Mouse (Mus musculus): ENCODE measurements around the gene Fgfr2. TPM values are rescaled to one million over a fixed set of nuclear protein-coding genes. Genes with fewer than 3 reads are reported as not detected.
A peak's percentile ranks its signal among the peaks of the same experiment; 100 is the strongest.

Fgfr2 gene
- polyA plus RNA-seq, 1 experiment from 2014 or later, result 121 TPM

GRCm38 (mm10) chr7:133037217-133037616, 85.9 kb downstream of the Fgfr2 start:
- Histone ChIP-seq H3K4me3 (no peak overlapping the region), H3K27me3 (no peaks in the 10 kb centered on the region), H3K4me2 (replicated peaks) (peak overlapping the region; percentile 2; the same call in 1 of the 2 replicates), H3K27ac (peak overlapping the region; percentile 63; the same call in 1 of the 2 replicates), H3K36me3 (no peaks in the 10 kb centered on the region), H3K9ac (no peak overlapping the region), H3K9me3 (no peaks in the 10 kb centered on the region), H3K4me1 (peaks cover 85% of the 10 kb centered on the region)
- no peak for ATAC-seq (ENCODE audit: insufficient number of reproducible peaks, insufficient read depth, low FRiP score, low TSS enrichment)
- whole genome bisulfite sequencing, result 17% methylated on average over 5 of the region's 5 CpGs

- Histone ChIP-seq H3K27ac (no peak overlapping the region), H3K9me3 (no peaks in the 10 kb centered on the region), H3K9ac (no peak overlapping the region), H3K27me3 (no peaks in the 10 kb centered on the region), H3K4me2 (replicated peaks) (no peak overlapping the region), H3K4me1 (peaks cover 71% of the 10 kb centered on the region), H3K4me3 (no peak overlapping the region), H3K36me3 (no peaks in the 10 kb centered on the region)
- no peak for ATAC-seq (ENCODE audit: insufficient number of reproducible peaks, insufficient read depth, low FRiP score, low TSS enrichment)
Observed at GRCm38 (mm10) chr7:133035901-133036300, 87.2 kb downstream of the Fgfr2 start.

- ATAC-seq (ENCODE audit: insufficient number of reproducible peaks, insufficient read depth, low FRiP score, low TSS enrichment), result peak; percentile 43; the same call in 1 of the 2 replicates
Observed at GRCm38 (mm10) chr7:133032589-133033203, 90.5 kb downstream of the Fgfr2 start.

GRCm38 (mm10) chr7:133029496-133030047, 93.6 kb downstream of the Fgfr2 start:
- H3K36me3 ChIP-seq, result no peaks in the 10 kb centered on the region
- no peaks in the 10 kb centered on the region for H3K27me3 ChIP-seq
- no peak overlapping the region for H3K4me3 ChIP-seq
- no peak overlapping the region for H3K27ac ChIP-seq
- 73% methylated on average over 8 of the region's 8 CpGs for WGBS
- no peaks in the 10 kb centered on the region for H3K9me3 ChIP-seq
- no peak overlapping the region for H3K4me2 ChIP-seq (replicated peaks)
- no peak for ATAC-seq (ENCODE audit: insufficient number of reproducible peaks, insufficient read depth, low FRiP score, low TSS enrichment)
- H3K9ac ChIP-seq, result no peak overlapping the region
- H3K4me1 ChIP-seq, result peaks cover 46% of the 10 kb centered on the region

More at GRCm38 (mm10) chr7:133032589-133033203, 90.5 kb downstream of the Fgfr2 start:
- Histone ChIP-seq H3K27ac (peak overlapping the region; percentile 57; the same call in 1 of the 2 replicates), H3K27me3 (no peaks in the 10 kb centered on the region), H3K4me1 (peaks cover 50% of the 10 kb centered on the region), H3K9ac (no peak overlapping the region), H3K9me3 (no peaks in the 10 kb centered on the region), H3K4me2 (replicated peaks) (no peak overlapping the region), H3K36me3 (no peaks in the 10 kb centered on the region), H3K4me3 (no peak overlapping the region)
- 44% methylated on average over 9 of the region's 9 CpGs for WGBS

- no peaks in the 10 kb centered on the region for H3K9me3 ChIP-seq
- no peak overlapping the region for H3K9ac ChIP-seq
- no peak overlapping the region for H3K4me3 ChIP-seq
- H3K4me1 ChIP-seq, result peaks cover 45% of the 10 kb centered on the region
- H3K27me3 ChIP-seq, result no peaks in the 10 kb centered on the region
- ATAC-seq (ENCODE audit: insufficient number of reproducible peaks, insufficient read depth, low FRiP score, low TSS enrichment), result no peak
- H3K36me3 ChIP-seq, result no peaks in the 10 kb centered on the region
- H3K27ac ChIP-seq, result no peak overlapping the region
- H3K4me2 ChIP-seq (replicated peaks), result no peak overlapping the region
- 92% methylated on average over 8 of the region's 8 CpGs for WGBS
Observed at GRCm38 (mm10) chr7:133029004-133029403, 94.1 kb downstream of the Fgfr2 start.

- Histone ChIP-seq H3K27me3 (no peaks in the 10 kb centered on the region), H3K9ac (no peak overlapping the region), H3K36me3 (no peaks in the 10 kb centered on the region), H3K4me2 (replicated peaks) (no peak overlapping the region), H3K4me1 (peaks cover 39% of the 10 kb centered on the region), H3K4me3 (no peak overlapping the region), H3K27ac (no peak overlapping the region), H3K9me3 (no peaks in the 10 kb centered on the region)
- WGBS, result 92% methylated on average over 4 of the region's 4 CpGs
- ATAC-seq (ENCODE audit: insufficient number of reproducible peaks, insufficient read depth, low FRiP score, low TSS enrichment), result no peak
Observed at GRCm38 (mm10) chr7:133027930-133028329, 95.2 kb downstream of the Fgfr2 start.

- peaks cover 44% of the 10 kb centered on the region for H3K4me1 ChIP-seq
- no peak overlapping the region for H3K9ac ChIP-seq
- H3K9me3 ChIP-seq, result no peaks in the 10 kb centered on the region
- H3K4me2 ChIP-seq (replicated peaks), result no peak overlapping the region
- no peaks in the 10 kb centered on the region for H3K36me3 ChIP-seq
- no peaks in the 10 kb centered on the region for H3K27me3 ChIP-seq
- 26% methylated on average over 1 of the region's 1 CpGs for WGBS
- H3K4me3 ChIP-seq, result no peak overlapping the region
- ATAC-seq (ENCODE audit: insufficient number of reproducible peaks, insufficient read depth, low FRiP score, low TSS enrichment), result 0 out of 2 replicates have a peak, but pooled peaks have one; percentile 42
- H3K27ac ChIP-seq, result peak overlapping the region; percentile 68
Observed at GRCm38 (mm10) chr7:133024694-133025093, 98.5 kb downstream of the Fgfr2 start.

GRCm38 (mm10) chr7:133019481-133020020, 103.6 kb downstream of the Fgfr2 start:
- Histone ChIP-seq H3K36me3 (peaks cover 1% of the 10 kb centered on the region; the same call in 1 of the 2 replicates), H3K27ac (no peak overlapping the region), H3K9me3 (no peaks in the 10 kb centered on the region), H3K4me2 (replicated peaks) (no peak overlapping the region), H3K9ac (no peak overlapping the region), H3K27me3 (no peaks in the 10 kb centered on the region), H3K4me3 (no peak overlapping the region), H3K4me1 (peaks cover 42% of the 10 kb centered on the region)
- no peak for ATAC-seq (ENCODE audit: insufficient number of reproducible peaks, insufficient read depth, low FRiP score, low TSS enrichment)
- 46% methylated on average over 6 of the region's 6 CpGs for WGBS

GRCm38 (mm10) chr7:133018961-133019360, 104.2 kb downstream of the Fgfr2 start:
- no peak overlapping the region for H3K27ac ChIP-seq
- no peak overlapping the region for H3K9ac ChIP-seq
- no peak for ATAC-seq (ENCODE audit: insufficient number of reproducible peaks, insufficient read depth, low FRiP score, low TSS enrichment)
- H3K27me3 ChIP-seq, result no peaks in the 10 kb centered on the region
- 74% methylated on average over 7 of the region's 7 CpGs for WGBS
- no peak overlapping the region for H3K4me3 ChIP-seq
- H3K4me2 ChIP-seq (replicated peaks), result no peak overlapping the region
- H3K4me1 ChIP-seq, result peaks cover 40% of the 10 kb centered on the region
- H3K36me3 ChIP-seq, result peaks cover 7% of the 10 kb centered on the region; the same call in 1 of the 2 replicates
- H3K9me3 ChIP-seq, result no peaks in the 10 kb centered on the region

- peak overlapping the region; percentile 63 for H3K27ac ChIP-seq
- no peak for ATAC-seq (ENCODE audit: insufficient number of reproducible peaks, insufficient read depth, low FRiP score, low TSS enrichment)
- peaks cover 66% of the 10 kb centered on the region for H3K4me1 ChIP-seq
- no peaks in the 10 kb centered on the region for H3K9me3 ChIP-seq
- H3K9ac ChIP-seq, result peak overlapping the region; percentile 36; the same call in 1 of the 2 replicates
- no peaks in the 10 kb centered on the region for H3K27me3 ChIP-seq
- 36% methylated on average over 7 of the region's 7 CpGs for WGBS
- 0 out of 2 replicates have a peak overlapping the region, but pooled peaks have one; percentile 13 for H3K4me2 ChIP-seq (replicated peaks)
- H3K4me3 ChIP-seq, result no peak overlapping the region
- H3K36me3 ChIP-seq, result peaks cover 11% of the 10 kb centered on the region; the same call in 1 of the 2 replicates
Observed at GRCm38 (mm10) chr7:133015416-133016070, 107.6 kb downstream of the Fgfr2 start.

- Histone ChIP-seq H3K4me3 (no peak overlapping the region), H3K27me3 (no peaks in the 10 kb centered on the region), H3K4me2 (replicated peaks) (no peak overlapping the region), H3K36me3 (peaks cover 16% of the 10 kb centered on the region), H3K9ac (no peak overlapping the region), H3K4me1 (peaks cover 66% of the 10 kb centered on the region), H3K9me3 (no peaks in the 10 kb centered on the region), H3K27ac (0 out of 2 replicates have a peak overlapping the region, but pooled peaks have one; percentile 9)
- no peak for ATAC-seq (ENCODE audit: insufficient number of reproducible peaks, insufficient read depth, low FRiP score, low TSS enrichment)
- 91% methylated on average over 14 of the region's 14 CpGs for WGBS
Observed at GRCm38 (mm10) chr7:133014631-133015030, 108.5 kb downstream of the Fgfr2 start.

All from embryonic facial prominence, embryonic 12.5 days (tissue).